Mouse (Mus musculus) layer of hippocampus, adult 2 months (tissue): ENCODE data around the gene Zdhhc8. TPM values are rescaled to one million over a fixed set of nuclear protein-coding genes. Genes with fewer than 3 reads are reported as not detected.
A peak's percentile ranks its signal among the peaks of the same experiment; 100 is the strongest.

Experiments used
- DNase-seq, 2 experiments: peaks; one replicate each; pipeline ENCODE4 v3.0.0; 2022; ENCODE audit warnings: low spot score in 2 of 2
- H3K27ac ChIP-seq: fragments of 200-600 bp; 2 replicates; pipeline ENCODE4 v1.8.1; 2022
- H3K4me3 ChIP-seq: fragments of 200-600 bp; 2 replicates; pipeline ENCODE4 v1.8.1; 2022; ENCODE audit warnings: mild to moderate bottlenecking
- CTCF ChIP-seq: fragments of 200-600 bp; conservative IDR thresholded peaks from 2 replicates; pipeline ENCODE4 v1.8.1; 2022; ENCODE audit warnings: antibody characterized with exemption, mild to moderate bottlenecking, moderate library complexity
- microRNA-seq, 2 experiments: library from miRNA; unstranded; fragments of <30 nt; microRNA quantifications; one replicate each; pipeline ENCODE4 v1.2.0; 2021
- total RNA-seq, 2 experiments: library from RNA; stranded (reverse); gene quantifications; 2 replicates each; pipeline ENCODE4 v1.2.3; 2021

Gene Zdhhc8
- total RNA-seq, 2 experiments from 2014 or later, result 72.0 to 84.1 TPM

- TF ChIP-seq CTCF, result no peak
- DNase-seq, result no peak
- Histone ChIP-seq H3K27ac (no peak overlapping the region), H3K4me3 (no peak overlapping the region)
Measured at GRCm38 (mm10) chr16:18179591-18179990, 55.3 kb downstream of the Zdhhc8 start.

- no peak for DNase-seq
- Histone ChIP-seq H3K4me3 (no peak overlapping the region), H3K27ac (peak overlapping the region; percentile 91; the same call in 1 of the 2 replicates)
- peak; percentile 45 for TF ChIP-seq CTCF
Measured at GRCm38 (mm10) chr16:18176758-18177157, 58.2 kb downstream of the Zdhhc8 start.

GRCm38 (mm10) chr16:18175817-18176541, 59.0 kb downstream of the Zdhhc8 start:
- no peak for DNase-seq

GRCm38 (mm10) chr16:18173788-18174187, 61.1 kb downstream of the Zdhhc8 start:
- DNase-seq, result no peak
- TF ChIP-seq CTCF, result no peak
- Histone ChIP-seq H3K27ac (peak overlapping the region; percentile 91), H3K4me3 (no peak overlapping the region)

More at GRCm38 (mm10) chr16:18175817-18176541, 59.0 kb downstream of the Zdhhc8 start:
- Histone ChIP-seq H3K27ac (peak overlapping the region; percentile 91), H3K4me3 (no peak overlapping the region)
- no peak for TF ChIP-seq CTCF

- DNase-seq, result peak; percentile 53 to 75
- no peak for TF ChIP-seq CTCF
- Histone ChIP-seq H3K27ac (peak overlapping the region; percentile 91), H3K4me3 (no peak overlapping the region)
Measured at GRCm38 (mm10) chr16:18173231-18173630, 61.7 kb downstream of the Zdhhc8 start.

- peak overlapping the region; percentile 91 for H3K27ac ChIP-seq
- no peak overlapping the region for H3K4me3 ChIP-seq
Measured at GRCm38 (mm10) chr16:18172266-18172855, 62.6 kb downstream of the Zdhhc8 start.

More at GRCm38 (mm10) chr16:18172266-18172855, 62.6 kb downstream of the Zdhhc8 start:
- TF ChIP-seq CTCF, result peak; percentile 97
- peak; percentile 81 to 95 for DNase-seq

Small RNA genes lying within 50 kb of the gene (microRNA-seq; reads per million reads assigned to microRNA genes)
- 0 reads per million in 2 experiments for gene Gm24572
- gene Mir1306, result 232 to 283 reads per million in 2 experiments

Other genes with a start within 250 kb of the Zdhhc8 start
- gene Dgcr6, start 182.3 kb downstream of the Zdhhc8 start, total RNA-seq, result 10 to 100 TPM; 70.3 to 73.8 TPM
- gene Prodh, start 144.9 kb downstream of the Zdhhc8 start, total RNA-seq, result 10 to 100 TPM; 45.1 to 48.2 TPM
- 100 to 1,000 TPM; 106 to 111 TPM for gene Rtn4r, start 107.5 kb downstream of the Zdhhc8 start, total RNA-seq
- not detected for gene Ccdc188, start 17.3 kb downstream of the Zdhhc8 start, total RNA-seq
- 10 to 100 TPM; 51.1 to 54.9 TPM for gene Trmt2a, start 13.5 kb upstream of the Zdhhc8 start, total RNA-seq
- 10 to 100 TPM; 93.6 to 98.0 TPM for gene Ranbp1, start 13.6 kb upstream of the Zdhhc8 start, total RNA-seq
- not detected for gene Gm49776, start 23.2 kb upstream of the Zdhhc8 start, total RNA-seq
- 10 to 100 TPM; 46.1 to 46.7 TPM for gene Dgcr8, start 54.1 kb upstream of the Zdhhc8 start, total RNA-seq
- 100 to 1,000 TPM; 128 to 130 TPM for gene Tango2, start 113.0 kb upstream of the Zdhhc8 start, total RNA-seq
- gene Arvcf, start 113.0 kb upstream of the Zdhhc8 start, total RNA-seq, result 10 to 100 TPM; 40.4 to 41.4 TPM
- gene Txnrd2, start 191.2 kb upstream of the Zdhhc8 start, total RNA-seq, result 10 to 100 TPM; 19.7 to 21.4 TPM
- gene Comt, start 191.7 kb upstream of the Zdhhc8 start, total RNA-seq, result 10 to 100 TPM; 74.6 to 75.1 TPM